ENCODE assay signal across 9 mouse cellular contexts in genomic region chr2:148397784-148398100, GRCm38 (mm10). TPM values are rescaled to one million over a fixed set of nuclear protein-coding genes. Genes with fewer than 3 reads are reported as not detected.
DNase-seq lines count a peak whose midpoint lies in the region; ATAC-seq and TF ChIP-seq lines count a peak whose summit lies in the region.
"Had no signal": no experiment of that assay in that cellular context is flagged by ENCODE, and none has a peak within 500 bp of the region (broad histone marks: within the 10 kb centered on the region; RNA-seq: fewer than 3 reads in every experiment).

No protein-coding gene starts in this region.

- TF ChIP-seq EP300 in heart, postnatal 0 days (IDR thresholded peaks at IDR 0.05; ENCODE audit: low read depth): no peak

- no peak for TF ChIP-seq CTCF in layer of hippocampus, adult 2 months (conservative IDR thresholded peaks at IDR 0.05)
- TF ChIP-seq CTCF in heart, postnatal 0 days (IDR thresholded peaks at IDR 0.05; ENCODE audit: low read depth): no peak
- no peak for TF ChIP-seq CTCF in cerebellum, adult 2 months (IDR thresholded peaks at IDR 0.05; ENCODE audit: borderline replicate concordance, insufficient read depth, low read depth, low read length)

- no peaks in the 10 kb centered on the region for H3K36me3 ChIP-seq in heart, postnatal 0 days (replicated peaks; ENCODE audit: control insufficient read depth, insufficient read depth, low read length)
- H3K36me3 ChIP-seq in forebrain, embryonic 12.5 days (replicated peaks): no peaks in the 10 kb centered on the region

- H3K27me3 ChIP-seq in heart, postnatal 0 days (ENCODE audit: control insufficient read depth, insufficient read depth, low read length): peaks cover 17% of the 10 kb centered on the region
- H3K27me3 ChIP-seq in forebrain, embryonic 12.5 days: peaks cover 44% of the 10 kb centered on the region
- H3K27me3 ChIP-seq in cerebellum, adult 2 months (ENCODE audit: control insufficient read depth, insufficient read depth, low read length): no peaks in the 10 kb centered on the region; the same call in 1 of the 2 replicates

- no peak overlapping the region for H3K4me2 ChIP-seq in heart, postnatal 0 days (ENCODE audit: low read depth, low read length)
- no peak overlapping the region for H3K4me2 ChIP-seq in forebrain, embryonic 12.5 days

- peak; percentile 49; the same call in 1 of the 2 replicates for ATAC-seq in heart, postnatal 0 days (ENCODE audit: insufficient read depth, low read depth)
- no peak for ATAC-seq in forebrain, embryonic 12.5 days (ENCODE audit: low FRiP score)

- H3K9me3 ChIP-seq in heart, postnatal 0 days (replicated peaks; ENCODE audit: control insufficient read depth, low read length): no peaks in the 10 kb centered on the region
- H3K9me3 ChIP-seq in forebrain, embryonic 12.5 days: no peaks in the 10 kb centered on the region

- H3K4me1 ChIP-seq in heart, postnatal 0 days (ENCODE audit: control insufficient read depth, insufficient read depth): peaks cover 20% of the 10 kb centered on the region
- H3K4me1 ChIP-seq in forebrain, embryonic 12.5 days: peaks cover 10% of the 10 kb centered on the region; the same call in 1 of the 2 replicates
- peaks cover 3% of the 10 kb centered on the region; the same call in 1 of the 2 replicates for H3K4me1 ChIP-seq in cerebellum, adult 2 months (ENCODE audit: control insufficient read depth, insufficient read depth, low read length)

- no peak overlapping the region for H3K9ac ChIP-seq in heart, postnatal 0 days (replicated peaks; ENCODE audit: low read depth, low read length)
- no peak overlapping the region for H3K9ac ChIP-seq in forebrain, embryonic 12.5 days

- peak overlapping the region; percentile 79 for H3K4me3 ChIP-seq in layer of hippocampus, adult 2 months
- no peak overlapping the region for H3K4me3 ChIP-seq in heart, postnatal 0 days (ENCODE audit: low read depth, low read length)
- H3K4me3 ChIP-seq in forebrain, embryonic 12.5 days (replicated peaks): no peak overlapping the region
- H3K4me3 ChIP-seq in cerebellum, adult 2 months (replicated peaks; ENCODE audit: insufficient read depth, low read depth, low read length): no peak overlapping the region

- no peak for DNase-seq in layer of hippocampus, adult 2 months (ENCODE audit: low spot score in 2 of 2)
- no peak for DNase-seq in layer of hippocampus, adult 18-20 months (ENCODE audit: low spot score in 2 of 2)
- peak; percentile 56 for DNase-seq in adrenal gland, postnatal 25 days
- DNase-seq in heart, postnatal 0 days (ENCODE audit: low spot score): peak; percentile 34
- peak; percentile 77 for DNase-seq in lung, postnatal 36 days
- no peak for DNase-seq in ovary, postnatal 36 days (ENCODE audit: low spot score)
- no peak for DNase-seq in cerebellum, adult 2 months
- DNase-seq: cerebellum, postnatal 14 days had no signal

- peak overlapping the region; percentile 97 for H3K27ac ChIP-seq in layer of hippocampus, adult 2 months
- H3K27ac ChIP-seq in heart, postnatal 0 days (ENCODE audit: low read depth): peak overlapping the region; percentile 18
- no peak overlapping the region for H3K27ac ChIP-seq in forebrain, embryonic 12.5 days
- no peak overlapping the region for H3K27ac ChIP-seq in cerebellum, adult 2 months (ENCODE audit: insufficient read depth, low read length)

- 16% methylated on average over 1 of the region's 1 CpGs for WGBS in heart, postnatal 0 days
- WGBS in forebrain, embryonic 12.5 days: 94% methylated on average over 1 of the region's 1 CpGs
- 33% methylated on average over 1 of the region's 1 CpGs for WGBS in cerebellum, adult 2 months

- TF ChIP-seq POLR2A in cerebellum, adult 2 months (IDR thresholded peaks at IDR 0.05; ENCODE audit: borderline replicate concordance, insufficient read depth, low read length): no peak

RNA-seq across cellular contexts. Expression of gene Sstr4, which starts 2.6 kb away (rescaled TPM):
- 10 to 100 TPM; 75.5 TPM for total RNA-seq in layer of hippocampus, adult 2 months (2021)
- total RNA-seq in layer of hippocampus, adult 18-20 months (2021): 10 to 100 TPM; 78.1 to 85.4 TPM
- total RNA-seq in adrenal gland, postnatal 25 days (2021): not detected in 2 replicates
- 0.31 and 4.4 TPM in 2 replicates for total RNA-seq in heart, postnatal 0 days (2014; rRNA removed; ENCODE audit: low replicate concordance)
- polyA plus RNA-seq in heart, postnatal 0 days (2015; fragmentation: Nextera tagmentation; extraction: Ambion mirVana): 0.14 and 0.43 TPM in 2 replicates
- polyA plus RNA-seq in forebrain, embryonic 12.5 days (2016; fragmentation: Nextera tagmentation; extraction: Ambion mirVana): 0.70 and 1.00 TPM in 2 replicates
- polyA plus RNA-seq in cerebellum, adult 2 months (2012; rRNA removed): 0.89 and 1.1 TPM in 2 replicates

RNA-seq across cellular contexts. Expression of gene Thbd, which starts 10.2 kb away (rescaled TPM):
- total RNA-seq in layer of hippocampus, adult 2 months (2021): 1 to 10 TPM; 5.3 to 6.9 TPM
- 1 to 10 TPM; 5.8 to 7.3 TPM for total RNA-seq in layer of hippocampus, adult 18-20 months (2021)
- total RNA-seq in adrenal gland, postnatal 25 days (2021): 16.3 and 17.7 TPM in 2 replicates
- 50.6 and 52.6 TPM in 2 replicates for total RNA-seq in heart, postnatal 0 days (2014; rRNA removed; ENCODE audit: low replicate concordance)
- polyA plus RNA-seq in heart, postnatal 0 days (2015; fragmentation: Nextera tagmentation; extraction: Ambion mirVana): 15.6 and 16.5 TPM in 2 replicates
- 4.1 and 4.8 TPM in 2 replicates for polyA plus RNA-seq in forebrain, embryonic 12.5 days (2016; fragmentation: Nextera tagmentation; extraction: Ambion mirVana)
- polyA plus RNA-seq in cerebellum, adult 2 months (2012; rRNA removed): 6.3 and 6.5 TPM in 2 replicates

RNA-seq across cellular contexts. Expression of gene Cd93, which starts 45.6 kb away (rescaled TPM):
- 1 to 10 TPM; 3.2 to 5.1 TPM for total RNA-seq in layer of hippocampus, adult 2 months (2021)
- total RNA-seq in layer of hippocampus, adult 18-20 months (2021): 1 to 10 TPM; 3.0 to 3.5 TPM
- 26.4 and 29.0 TPM in 2 replicates for total RNA-seq in adrenal gland, postnatal 25 days (2021)
- total RNA-seq in heart, postnatal 0 days (2014; rRNA removed; ENCODE audit: low replicate concordance): 106 and 120 TPM in 2 replicates
- 21.1 and 21.2 TPM in 2 replicates for polyA plus RNA-seq in heart, postnatal 0 days (2015; fragmentation: Nextera tagmentation; extraction: Ambion mirVana)
- 5.7 and 6.4 TPM in 2 replicates for polyA plus RNA-seq in forebrain, embryonic 12.5 days (2016; fragmentation: Nextera tagmentation; extraction: Ambion mirVana)
- polyA plus RNA-seq in cerebellum, adult 2 months (2012; rRNA removed): 2.8 and 3.2 TPM in 2 replicates

Comparison
In these comparisons a context has a peak if more than half of its experiments do, and no peak if none do; other contexts are left out.
1. DNase-seq: peak in adrenal gland, postnatal 25 days (single experiment), heart, postnatal 0 days (single experiment) and lung, postnatal 36 days (single experiment); none in layer of hippocampus, adult 2 months (0 of 2), layer of hippocampus, adult 18-20 months (0 of 2), ovary, postnatal 36 days (single experiment) and cerebellum, adult 2 months (0 of 2).
2. H3K27ac ChIP-seq: peak in layer of hippocampus, adult 2 months (single experiment) and heart, postnatal 0 days (single experiment); none in forebrain, embryonic 12.5 days (single experiment) and cerebellum, adult 2 months (single experiment).
3. RNA of gene Sstr4, which starts 2.6 kb away (total RNA-seq): 78.1 to 85.4 TPM in layer of hippocampus, adult 18-20 months and 75.5 TPM in layer of hippocampus, adult 2 months; 0.31 to 4.4 TPM in heart, postnatal 0 days and not detected in adrenal gland, postnatal 25 days; every median in the first group is over 10 times any median in the second.